Mouse (Mus musculus) kidney, adult 9 months (tissue): ENCODE data around the gene Ldlr.

Experiments
- DNase-seq: peaks from one replicate; pipeline ENCODE4 v3.0.0; 2022

Gene Ldlr

DNA sequence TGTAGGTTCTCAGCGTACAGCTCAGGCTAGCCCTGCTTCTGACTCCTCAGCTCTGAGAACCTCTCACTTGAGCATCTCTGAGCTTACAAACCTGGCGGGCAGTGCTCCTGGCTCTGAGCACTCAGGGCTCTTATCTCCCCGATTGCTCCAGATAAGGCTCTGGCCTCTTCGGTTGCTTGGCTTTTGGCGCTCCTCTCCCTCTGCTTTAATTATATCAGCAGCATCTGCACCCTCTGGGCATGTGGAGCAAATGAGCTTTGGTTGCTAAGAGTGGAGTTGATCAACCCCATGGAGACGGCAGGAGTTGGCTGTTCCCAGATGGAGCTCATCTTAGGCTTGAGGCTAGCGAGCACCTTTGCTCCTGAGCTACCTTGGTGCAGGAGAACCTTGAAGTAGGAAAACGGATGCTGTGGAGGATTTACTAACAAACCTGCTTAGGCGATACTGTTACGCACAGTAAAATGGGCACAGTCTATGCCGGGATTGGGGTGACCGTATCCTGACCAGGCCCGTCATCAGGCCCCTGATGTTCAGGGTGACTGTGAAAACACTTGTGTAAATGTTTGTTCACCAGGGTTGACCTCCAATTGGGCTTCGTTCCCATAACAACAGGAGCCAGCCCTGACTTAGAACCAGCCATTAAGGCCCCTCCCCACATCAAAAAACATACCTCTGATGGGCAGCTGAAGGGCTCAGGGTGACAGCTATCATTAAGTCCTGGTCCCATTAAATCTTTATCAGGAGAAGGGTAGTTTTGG lies 3.1 kb downstream of the Ldlr start:
- no peak for DNase-seq

DNA sequence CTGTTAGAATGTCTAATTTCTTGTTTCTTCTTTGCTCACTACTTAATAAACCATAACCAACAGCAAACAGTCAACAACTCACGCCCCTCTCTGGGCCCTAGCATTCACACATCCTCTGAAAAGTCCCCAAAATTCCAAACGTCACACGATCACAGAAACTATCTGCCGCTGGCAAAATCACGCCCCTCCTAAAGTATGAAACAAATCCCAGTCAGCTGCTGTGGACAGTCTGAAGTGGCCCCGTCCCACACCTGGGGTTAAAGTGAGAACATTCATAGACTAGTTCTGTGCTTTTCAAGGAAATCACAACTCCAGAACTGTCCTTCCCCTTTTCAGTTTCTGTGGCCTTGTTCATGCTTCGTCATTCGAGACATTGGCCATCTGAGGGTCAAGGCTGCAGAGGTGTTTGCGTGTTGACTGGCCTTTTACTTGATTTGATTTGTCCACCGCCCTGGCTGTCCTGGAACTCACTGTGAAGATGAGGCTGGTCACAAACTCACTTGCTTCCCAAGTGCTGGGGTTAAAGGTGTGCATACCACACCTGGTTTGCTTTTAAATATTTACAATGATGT lies 5.1 kb downstream of the Ldlr start:
- DNase-seq: no peak

DNA sequence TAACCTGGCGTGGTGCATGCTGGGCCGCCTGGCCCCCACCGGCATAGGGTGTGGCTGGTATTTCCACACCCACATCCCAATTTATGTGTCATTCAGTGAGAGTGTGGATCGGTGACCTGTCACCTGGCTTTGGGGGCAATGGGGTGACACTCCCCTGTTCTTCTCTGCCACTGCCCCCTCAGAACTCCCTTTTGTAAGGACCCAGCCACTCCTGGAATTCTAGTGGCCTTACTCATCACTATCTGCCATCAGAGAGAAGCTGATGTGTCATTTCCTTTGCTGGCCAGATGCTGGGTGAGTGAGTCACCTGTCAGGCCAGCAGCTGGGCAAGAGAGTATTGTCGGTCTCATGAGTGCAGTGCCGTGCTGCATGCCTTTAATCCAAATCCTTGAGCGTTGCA lies 6.0 kb downstream of the Ldlr start:
- DNase-seq: no peak

DNA sequence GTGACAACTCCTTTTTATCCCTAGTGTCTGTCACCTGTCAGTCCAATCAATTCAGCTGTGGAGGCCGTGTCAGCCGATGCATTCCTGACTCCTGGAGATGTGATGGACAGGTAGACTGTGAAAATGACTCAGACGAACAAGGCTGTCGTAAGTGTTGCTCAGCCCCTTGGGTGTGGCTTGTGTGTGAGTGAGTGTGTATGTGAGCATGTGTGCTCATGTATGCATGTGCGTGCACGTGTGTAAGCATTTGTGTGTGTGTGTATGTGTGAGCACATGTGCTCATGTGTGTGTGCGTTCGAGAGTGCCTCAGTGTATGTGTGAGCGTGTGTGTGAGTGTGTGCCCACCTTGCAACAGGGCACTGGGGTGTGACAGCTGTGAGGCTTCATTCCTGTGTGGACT lies 9.0 kb downstream of the Ldlr start:
- no peak for DNase-seq

DNA sequence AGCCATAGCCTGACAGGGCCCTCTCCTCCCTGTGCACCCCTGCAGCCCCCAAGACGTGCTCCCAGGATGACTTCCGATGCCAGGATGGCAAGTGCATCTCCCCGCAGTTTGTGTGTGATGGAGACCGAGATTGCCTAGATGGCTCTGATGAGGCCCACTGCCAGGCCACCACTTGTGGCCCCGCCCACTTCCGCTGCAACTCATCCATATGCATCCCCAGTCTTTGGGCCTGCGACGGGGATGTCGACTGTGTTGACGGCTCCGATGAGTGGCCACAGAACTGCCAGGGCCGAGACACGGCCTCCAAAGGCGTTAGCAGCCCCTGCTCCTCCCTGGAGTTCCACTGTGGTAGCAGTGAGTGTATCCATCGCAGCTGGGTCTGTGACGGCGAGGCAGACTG lies 10.2 kb downstream of the Ldlr start:
- DNase-seq: no peak

DNA sequence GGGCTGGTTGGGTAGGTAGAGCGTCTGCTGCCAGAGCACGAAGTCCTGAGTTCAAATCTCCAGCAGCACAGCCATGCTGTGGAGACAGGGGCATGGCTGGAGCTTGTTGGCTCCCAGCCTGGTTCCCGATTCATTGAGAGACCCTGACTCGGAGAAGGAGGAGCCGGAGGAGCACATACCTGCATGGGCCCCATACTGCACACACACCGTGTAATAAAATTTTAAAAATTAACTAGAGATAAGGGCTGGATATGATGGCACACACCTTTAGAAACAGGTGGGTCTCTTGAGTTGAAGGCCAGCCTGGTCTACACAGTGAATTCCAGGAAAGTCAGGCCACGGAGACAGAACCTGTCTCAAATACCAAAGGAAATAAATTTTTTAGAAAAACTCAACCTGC lies 10.7 kb downstream of the Ldlr start:
- DNase-seq: no peak

DNA sequence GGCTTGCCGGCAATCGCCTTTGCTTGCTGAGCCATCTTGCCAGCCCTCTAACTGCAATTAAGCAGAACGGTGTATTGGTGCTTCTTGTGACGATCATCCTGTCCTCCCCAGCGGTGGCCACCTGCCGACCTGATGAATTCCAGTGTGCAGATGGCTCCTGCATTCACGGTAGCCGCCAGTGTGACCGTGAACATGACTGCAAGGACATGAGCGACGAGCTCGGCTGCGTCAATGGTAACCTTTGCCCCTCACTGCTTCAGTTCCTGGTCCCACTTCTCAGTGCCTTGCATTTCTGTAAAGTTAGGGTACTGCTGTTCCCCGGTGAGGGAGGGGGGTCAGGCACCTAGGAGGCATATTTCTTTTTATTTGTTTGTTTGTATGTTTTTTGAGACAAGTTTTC lies 11.8 kb downstream of the Ldlr start:
- DNase-seq: no peak

DNA sequence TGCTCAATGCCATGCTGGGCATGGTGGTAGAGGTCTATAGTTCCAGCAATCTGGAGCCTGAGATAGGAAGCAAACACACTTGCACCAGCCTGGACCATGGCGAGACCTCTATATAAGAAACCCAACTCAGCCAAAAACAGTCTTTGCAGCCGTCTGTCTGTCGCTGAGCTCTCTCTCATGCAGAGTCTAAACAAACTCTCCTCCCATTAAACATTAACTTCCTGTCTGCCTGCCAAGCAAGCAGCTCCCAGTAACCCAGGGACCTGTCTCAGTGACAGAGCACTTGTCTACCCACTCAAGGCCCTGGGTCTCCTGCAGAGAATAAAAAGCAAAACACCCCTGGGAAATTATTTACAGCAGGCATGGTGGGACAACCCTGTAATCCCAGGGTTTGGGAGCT lies 13.3 kb downstream of the Ldlr start:
- DNase-seq: peak; percentile 87

DNA sequence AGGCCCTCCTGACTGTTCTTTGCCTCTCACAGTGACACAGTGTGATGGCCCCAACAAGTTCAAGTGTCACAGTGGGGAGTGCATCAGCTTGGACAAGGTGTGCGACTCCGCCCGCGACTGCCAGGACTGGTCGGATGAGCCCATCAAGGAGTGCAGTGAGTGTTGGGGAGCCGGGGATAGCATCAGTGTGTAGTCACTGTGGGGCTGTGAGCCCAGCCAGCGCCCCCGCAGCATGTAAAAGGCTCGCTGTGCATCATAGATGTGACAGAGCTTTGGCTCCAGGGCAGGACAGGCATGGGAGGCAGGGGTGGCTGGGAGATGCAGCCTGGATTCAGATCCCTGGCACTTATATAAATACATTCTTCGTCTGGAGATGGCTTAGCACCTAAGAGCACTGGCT lies 13.9 kb downstream of the Ldlr start:
- no peak for DNase-seq

DNA sequence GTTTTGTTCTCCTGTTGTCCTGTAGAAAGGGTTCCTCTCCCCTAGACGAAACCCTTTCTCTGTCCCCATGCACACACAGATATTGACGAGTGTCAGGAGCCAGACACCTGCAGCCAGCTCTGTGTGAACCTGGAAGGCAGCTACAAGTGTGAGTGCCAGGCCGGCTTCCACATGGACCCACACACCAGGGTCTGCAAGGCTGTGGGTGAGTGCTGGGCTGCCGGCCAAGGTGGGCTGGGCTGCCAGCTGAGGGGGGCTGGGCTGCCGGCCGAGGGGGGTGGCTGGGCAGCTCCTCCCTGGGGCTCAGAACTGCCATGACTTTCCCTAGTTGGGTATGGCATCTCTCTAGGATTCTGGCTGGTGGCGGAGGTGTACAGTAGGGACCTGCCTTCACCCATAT lies 15.5 kb downstream of the Ldlr start:
- no peak for DNase-seq

DNA sequence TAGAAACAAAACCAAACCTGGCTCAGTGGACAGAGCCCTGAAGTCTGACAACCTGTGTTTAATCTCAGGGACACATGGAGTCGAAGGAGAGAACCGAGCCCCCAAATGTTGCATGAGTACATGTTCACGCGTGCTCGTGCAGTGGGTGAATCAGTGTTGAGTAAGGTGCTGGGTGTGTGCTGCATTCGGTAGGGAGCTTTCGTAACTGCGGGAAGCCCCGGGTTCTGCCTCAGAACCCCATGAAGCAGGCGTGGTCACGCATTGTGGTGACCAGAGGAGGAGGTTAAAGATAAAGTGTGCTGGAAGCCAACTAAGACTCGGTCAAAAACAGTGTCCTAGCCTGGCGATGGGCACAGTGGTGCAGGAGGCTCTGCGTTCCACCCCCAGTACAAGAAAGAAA lies 17.1 kb downstream of the Ldlr start:
- DNase-seq: no peak

DNA sequence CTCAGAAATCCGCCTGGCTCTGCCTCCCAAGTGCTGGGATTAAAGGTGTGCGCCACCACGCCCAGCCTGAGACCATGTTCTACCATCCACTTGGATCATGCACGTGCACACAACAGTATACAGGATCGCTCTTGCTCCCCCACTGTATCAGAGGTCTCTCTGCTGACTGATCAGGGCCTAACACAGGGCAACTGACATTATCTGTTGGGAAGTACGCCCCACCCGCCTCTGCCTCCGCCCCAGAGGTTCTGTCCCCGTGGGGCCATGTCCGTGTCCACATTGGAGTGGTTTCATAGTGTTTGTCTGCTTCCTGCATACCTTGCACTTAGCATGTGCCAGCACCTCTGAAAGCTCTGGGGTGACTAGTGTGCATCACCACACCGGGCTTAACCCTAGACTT lies 18.2 kb downstream of the Ldlr start:
- no peak for DNase-seq

DNA sequence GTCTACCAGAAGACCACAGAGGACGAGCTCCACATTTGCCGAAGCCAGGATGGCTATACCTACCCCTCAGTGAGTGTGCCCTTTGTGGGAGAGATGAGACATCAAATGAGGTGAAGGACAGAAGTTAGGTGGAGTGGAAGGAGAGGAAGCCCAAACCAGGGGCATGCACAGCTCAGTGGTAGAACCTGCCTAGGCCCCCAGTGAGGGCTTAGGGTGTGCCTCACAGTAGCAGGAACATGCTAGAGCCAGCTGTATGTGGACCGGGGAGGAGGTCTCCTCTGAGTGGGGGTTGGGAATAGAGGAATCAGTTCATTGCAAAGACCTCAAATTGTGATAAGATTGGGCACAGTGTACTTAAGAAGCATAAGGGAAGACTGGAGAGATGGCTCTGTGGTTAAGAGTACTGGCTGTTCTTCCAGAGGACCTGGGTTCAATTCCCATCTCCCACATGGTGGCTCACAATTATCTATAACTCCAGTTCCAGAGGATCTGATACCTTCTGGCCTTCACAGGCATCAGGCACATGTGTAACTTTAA lies 24.0 kb downstream of the Ldlr start:
- no peak for DNase-seq

DNA sequence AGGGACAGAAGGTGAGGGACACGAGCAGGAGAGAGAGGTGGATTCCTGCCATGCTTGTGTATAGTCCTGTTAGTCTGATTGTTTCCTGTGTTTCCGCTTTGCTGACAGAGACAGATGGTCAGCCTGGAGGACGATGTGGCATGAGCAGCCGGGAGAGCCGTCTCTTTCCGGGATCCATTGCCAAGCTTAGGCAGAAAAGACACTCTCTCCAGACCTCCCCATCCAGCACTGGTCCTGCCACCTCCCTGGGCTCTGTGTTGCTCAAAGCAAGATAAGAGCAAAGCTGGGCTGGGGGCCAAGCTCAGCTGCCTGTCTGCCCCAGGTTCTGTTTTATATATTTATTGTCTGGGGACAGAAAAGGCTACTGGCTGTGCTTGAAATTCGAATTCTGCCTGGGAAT lies 24.8 kb downstream of the Ldlr start:
- peak; percentile 74 for DNase-seq

DNA sequence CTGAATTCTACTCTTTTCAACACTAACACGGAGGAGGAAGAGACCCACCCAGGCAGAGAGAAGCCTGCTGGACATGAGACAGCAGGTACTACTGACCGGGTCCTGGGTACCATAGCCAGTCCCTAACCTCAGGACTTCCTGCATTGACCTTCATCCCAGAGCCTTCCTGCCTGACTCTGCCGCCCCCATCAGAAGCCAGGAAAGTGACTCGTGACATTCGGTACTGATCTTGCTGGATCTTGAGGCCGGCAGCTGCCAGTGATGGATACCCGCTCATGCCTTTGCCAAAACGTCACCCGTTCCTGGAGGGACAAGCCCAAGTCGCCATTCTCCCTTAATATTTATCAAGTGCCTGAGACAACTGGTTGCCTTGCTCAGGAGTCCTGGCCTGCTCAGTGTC lies 25.2 kb downstream of the Ldlr start:
- DNase-seq: no peak

DNA sequence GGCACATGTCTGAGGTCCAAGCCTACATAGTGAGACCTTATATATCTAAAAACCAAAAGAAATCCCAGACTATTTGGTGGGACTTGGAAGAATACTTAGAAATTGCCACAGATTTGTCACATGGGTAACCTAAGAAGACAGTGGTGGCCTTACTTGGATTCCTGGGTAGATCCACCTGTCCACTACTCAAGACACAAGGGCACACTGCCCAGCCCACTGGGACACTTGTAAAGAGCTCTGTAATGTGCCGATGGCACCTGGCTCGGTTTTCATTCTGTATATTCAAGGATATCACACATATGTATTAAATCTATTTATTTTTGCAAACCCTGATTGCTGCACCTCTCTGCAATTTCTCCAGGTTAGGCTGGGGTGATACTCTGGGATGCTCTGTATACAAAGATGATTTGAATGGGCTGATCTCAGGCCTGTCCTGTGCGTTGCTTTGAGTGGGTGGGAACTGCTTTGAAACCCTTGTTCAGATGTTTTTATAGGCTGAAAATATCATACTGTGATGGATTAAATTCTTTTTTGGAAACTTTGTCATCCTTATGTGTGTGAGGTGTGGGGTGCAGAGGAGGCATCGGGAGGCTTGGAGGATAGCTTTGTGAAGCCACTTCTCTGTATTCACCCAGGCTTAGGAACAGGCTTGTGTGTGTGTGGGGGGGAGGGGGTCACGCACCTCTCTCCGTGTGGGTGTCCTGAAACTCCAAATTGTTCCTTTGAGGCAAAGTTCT lies 26.3 kb downstream of the Ldlr start:
- DNase-seq: no peak

DNA sequence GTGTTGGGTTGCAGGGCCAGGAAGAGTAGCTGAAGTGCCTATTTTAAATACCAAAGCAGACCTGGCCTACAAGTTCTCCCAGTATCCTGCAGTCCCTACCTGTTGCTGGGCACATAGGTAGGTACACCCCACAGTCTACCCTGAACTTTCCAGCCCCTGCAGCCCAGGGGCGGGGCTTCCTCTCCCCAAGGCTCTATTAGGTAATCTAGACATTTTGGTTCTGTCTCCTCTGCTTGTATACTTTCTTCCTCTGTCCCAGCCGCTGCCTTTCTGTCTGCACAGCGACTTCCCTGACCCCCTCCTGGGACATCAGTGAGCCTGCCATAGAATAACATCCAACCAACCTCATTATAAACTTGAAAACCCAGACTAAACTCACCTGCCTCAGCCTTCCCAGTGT lies 27.1 kb downstream of the Ldlr start:
- DNase-seq: no peak

DNA sequence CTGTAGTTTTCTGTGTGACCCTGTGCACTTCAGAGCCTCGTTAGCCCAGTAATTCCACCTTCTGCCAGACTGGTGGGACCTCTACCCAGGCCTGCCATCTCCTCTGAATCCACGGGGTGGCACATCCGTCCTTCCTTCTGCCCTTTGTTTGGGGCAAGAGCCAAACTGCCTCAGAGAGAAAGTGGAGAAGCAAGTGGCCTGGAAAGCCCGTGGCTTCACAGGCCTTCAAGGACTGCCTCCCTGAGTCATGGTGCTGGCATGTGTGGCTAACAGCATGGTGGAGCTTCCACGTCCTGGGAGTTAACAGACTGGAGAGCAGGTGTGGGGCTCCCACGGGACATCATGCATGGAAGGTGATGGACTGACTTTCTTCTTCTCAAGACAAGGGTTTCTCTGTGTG lies 28.1 kb downstream of the Ldlr start:
- no peak for DNase-seq

DNA sequence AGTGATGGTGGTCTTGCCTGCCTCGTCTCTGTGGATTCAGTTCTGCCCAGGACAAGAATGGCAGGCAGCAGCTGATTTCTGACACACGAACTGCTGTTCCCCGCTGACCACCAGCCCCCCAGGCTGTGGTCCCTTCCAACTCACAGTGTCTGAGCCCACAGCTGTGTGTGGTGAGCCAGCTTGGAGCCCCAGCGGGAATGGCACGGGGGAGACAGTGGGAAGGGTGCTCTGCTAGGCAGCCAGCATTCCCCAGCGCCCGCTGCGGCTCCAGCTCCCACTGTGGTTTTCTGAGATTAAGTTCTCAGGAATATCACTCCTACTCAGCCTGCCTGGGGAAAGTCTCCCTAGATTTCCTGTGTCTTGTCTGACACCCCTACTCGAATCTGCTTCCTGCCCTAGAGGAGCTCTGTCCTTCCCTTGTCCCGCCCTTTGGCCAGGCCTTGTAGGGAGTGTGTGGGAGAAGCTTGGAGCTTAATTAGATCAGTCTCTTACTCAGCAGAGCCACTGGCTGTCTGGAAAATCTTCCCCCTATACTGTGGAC lies 29.0 kb downstream of the Ldlr start:
- DNase-seq: peak; percentile 63

DNA sequence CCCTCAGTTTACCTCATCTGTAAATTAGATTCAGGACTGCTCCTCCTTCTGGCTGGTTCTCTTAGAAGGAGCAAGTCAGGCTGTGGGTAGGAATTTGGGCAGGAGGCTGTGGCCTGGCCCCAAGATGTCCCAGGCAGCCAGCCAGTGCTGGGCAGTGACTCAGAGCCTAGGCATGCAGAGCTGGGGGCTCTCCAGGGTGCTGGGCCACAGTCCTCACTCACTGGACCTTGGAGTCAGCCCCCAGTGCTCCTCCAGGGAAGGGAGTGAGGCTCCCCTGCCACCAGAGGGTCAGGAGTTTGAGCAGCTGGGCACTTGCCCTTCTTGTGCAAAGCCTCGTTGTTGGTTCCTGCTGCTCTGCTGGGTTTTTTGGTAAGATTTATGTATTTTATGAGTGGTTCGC lies 30.7 kb downstream of the Ldlr start:
- DNase-seq: peak; percentile 75

DNA sequence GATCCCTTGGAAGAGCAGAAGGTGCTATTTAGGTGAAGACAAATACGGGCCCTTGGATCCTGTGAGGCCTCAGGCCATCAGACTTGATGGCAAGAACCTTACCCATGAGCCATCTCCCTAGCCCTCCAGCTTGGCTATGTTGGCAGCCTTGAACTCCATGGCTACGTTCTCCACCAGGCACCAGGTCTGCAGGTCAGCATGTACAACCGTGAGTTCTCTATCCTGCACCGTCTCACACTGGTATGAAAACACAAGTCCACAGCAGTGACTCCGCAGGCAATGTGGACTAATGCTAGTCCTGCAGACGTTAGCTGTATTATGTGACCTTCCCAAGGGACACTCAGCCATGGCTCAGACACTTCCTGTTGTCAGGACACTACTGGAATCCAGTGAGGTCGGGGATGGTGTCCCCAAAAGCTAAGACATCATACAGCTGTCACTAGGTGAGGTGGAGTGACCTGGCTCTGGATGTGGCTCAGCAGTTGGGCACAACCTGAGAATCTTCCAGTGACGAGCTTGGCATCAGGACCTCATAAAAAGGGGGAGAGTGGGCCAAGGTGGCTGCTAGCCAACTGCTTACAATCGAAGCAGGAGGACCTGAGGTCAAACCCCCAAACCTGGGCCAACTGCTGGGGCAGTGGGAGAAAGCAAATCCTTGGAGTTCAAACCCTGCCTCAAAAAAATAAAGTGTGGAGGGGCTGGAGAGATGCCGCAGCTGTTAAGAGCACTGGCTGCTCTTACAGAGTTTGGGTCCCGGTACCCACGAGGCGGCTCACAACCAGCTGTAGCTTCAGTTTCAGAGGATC lies 31.4 kb downstream of the Ldlr start:
- DNase-seq: peak; percentile 48

DNA sequence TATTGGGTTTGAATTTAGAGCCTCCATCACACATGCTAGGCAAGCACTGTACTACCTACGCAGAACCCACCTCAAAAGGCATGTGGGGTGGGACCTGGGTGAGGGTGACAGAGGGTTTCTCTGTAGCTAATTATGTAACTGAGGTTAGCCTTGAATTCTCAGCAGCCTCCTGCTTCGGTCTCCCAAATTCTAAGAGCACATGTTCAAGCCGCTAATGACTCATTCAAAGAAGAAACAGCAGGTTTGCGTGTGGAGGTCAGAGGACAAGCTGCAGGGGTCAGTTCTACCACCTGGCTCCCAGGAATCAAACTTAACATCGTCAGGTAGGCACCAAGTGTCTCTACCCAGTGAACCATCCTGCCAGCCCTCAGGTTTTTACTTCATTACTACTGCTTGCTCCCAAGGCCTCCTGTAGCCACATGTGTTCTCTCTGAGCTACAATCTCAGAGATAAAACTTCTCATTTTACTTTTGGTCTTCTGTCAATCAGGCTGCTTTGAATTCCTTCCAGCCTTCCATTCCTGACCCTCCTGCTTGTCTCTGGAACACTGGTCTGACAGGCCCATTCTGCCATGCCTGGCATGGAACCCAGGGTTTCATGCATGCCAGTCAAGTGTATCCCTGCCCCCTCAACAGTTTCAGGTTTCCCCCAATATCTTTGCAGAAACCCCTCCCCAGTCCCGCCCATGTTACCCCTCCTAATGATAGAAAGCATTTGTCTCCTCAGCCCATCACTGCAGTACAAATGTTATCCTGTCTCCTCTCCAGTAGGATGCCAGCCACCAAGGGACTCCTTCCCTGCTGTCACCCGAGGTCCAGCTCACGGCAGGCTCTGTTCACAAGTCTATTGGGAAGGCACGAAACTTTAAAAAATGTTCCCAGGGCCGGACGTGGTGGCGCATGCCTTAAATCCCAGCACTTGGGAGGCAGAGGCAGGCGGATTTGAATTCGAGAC lies 35.6 kb downstream of the Ldlr start:
- DNase-seq: no peak
